Mouse (Mus musculus) forebrain, postnatal 0 days (tissue): Measurements from ENCODE around the gene Slc35g2. TPM values are rescaled to one million over a fixed set of nuclear protein-coding genes. Genes with fewer than 3 reads are reported as not detected.

Experiments used
- ATAC-seq: fragments of 200-750 bp; cut with Nextera tagmentation; 2 replicates; pipeline ENCODE4 v1.8.0; 2017; ENCODE audit warnings: mild to moderate bottlenecking, moderate library complexity
- DNase-seq: peaks from one replicate; pipeline ENCODE4 v3.0.0-alpha.2; 2015
- H3K27ac ChIP-seq: fragments of 300-500 bp; sonication (generic); 2 replicates; pipeline ENCODE4 v1.5.1; 2014; ENCODE audit warnings: low read depth, mild to moderate bottlenecking, antibody characterized with exemption, low read length, moderate library complexity, mixed read lengths
- H3K27me3 ChIP-seq: fragments of 300-500 bp; sonication (generic); 2 replicates; pipeline ENCODE4 v1.6.1; 2014; ENCODE audit warnings: mild to moderate bottlenecking, low read length, mixed read lengths; ENCODE audit not compliant: insufficient read depth
- H3K36me3 ChIP-seq: fragments of 300-500 bp; sonication (generic); 2 replicates; pipeline ENCODE4 v1.6.1; 2014; ENCODE audit warnings: mild to moderate bottlenecking, moderate library complexity; ENCODE audit not compliant: insufficient read depth
- H3K4me1 ChIP-seq: fragments of 300-500 bp; sonication (generic); 2 replicates; pipeline ENCODE4 v1.6.1; 2014; ENCODE audit warnings: antibody characterized with exemption; ENCODE audit not compliant: insufficient read depth
- H3K4me2 ChIP-seq: fragments of 300-500 bp; sonication (generic); 2 replicates; pipeline ENCODE4 v1.6.1; 2014; ENCODE audit warnings: low read depth, mild to moderate bottlenecking, moderate library complexity
- H3K4me3 ChIP-seq: fragments of 300-500 bp; sonication (generic); 2 replicates; pipeline ENCODE4 v1.5.1; 2014; ENCODE audit warnings: low read depth, low read length, mixed read lengths
- H3K9ac ChIP-seq: fragments of 300-500 bp; sonication (generic); 2 replicates; pipeline ENCODE4 v1.6.1; 2014; ENCODE audit warnings: mild to moderate bottlenecking
- H3K9me3 ChIP-seq: fragments of 300-500 bp; sonication (generic); 2 replicates; pipeline ENCODE4 v1.6.1; 2016; ENCODE audit warnings: low read length
- CTCF ChIP-seq: sonication (generic); IDR thresholded peaks from 2 replicates; pipeline ENCODE4 v1.5.1; 2016; ENCODE audit warnings: antibody characterized with exemption, control low read depth, low read depth
- WGBS: fragments of 180-500 bp; shearing (Covaris S2); extraction: QIAGEN DNeasy Blood & Tissue Kit; methylation state at CpG from one replicate; pipeline ENCODE4 v1.1.7; 2014; 5-methylcytosine and 5-hydroxymethylcytosine counted together
- polyA plus RNA-seq: library from polyadenylated mRNA; unstranded; fragments of >200 nt; fragmentation: Nextera tagmentation; extraction: Ambion mirVana; gene quantifications from 2 replicates; pipeline ENCODE4 v1.2.1, GENCODE M21; 2015
- total RNA-seq: library from RNA; depleted of rRNA; stranded (reverse); fragments of >200 nt; gene quantifications from 2 replicates; pipeline ENCODE4 v1.2.3, GENCODE M21; 2014; rRNA removed

Gene Slc35g2
- total RNA-seq: 9.4 and 13.5 TPM in 2 replicates
- polyA plus RNA-seq: 5.6 and 10.5 TPM in 2 replicates

- DNase-seq (peak; percentile 75), ATAC-seq (peak; percentile 92)
- peak within 1 kb of the TSS; percentile 65 for H3K4me2 ChIP-seq
- H3K27me3 ChIP-seq: no peaks in the 10 kb centered on the region; the same call in 1 of the 2 replicates
- no peaks in the 10 kb centered on the region for H3K36me3 ChIP-seq
- peak; percentile 58 for TF ChIP-seq CTCF
- H3K9ac ChIP-seq: peak within 1 kb of the TSS; percentile 61
- H3K4me1 ChIP-seq: peaks cover 3% of the 10 kb centered on the region; the same call in 1 of the 2 replicates
- no peaks in the 10 kb centered on the region for H3K9me3 ChIP-seq
- under 1% methylated on average over 53 of the region's 55 CpGs for WGBS
- peak within 1 kb of the TSS; percentile 45; the same call in 1 of the 2 replicates for H3K27ac ChIP-seq
- H3K4me3 ChIP-seq: peak within 1 kb of the TSS; percentile 66
Measured at GRCm38 (mm10) chr9:100570626-100571233, at the start of gene Slc35g2. Gene Slc35g2, minus strand, starts transcription at chr9:100571090.

DNA sequence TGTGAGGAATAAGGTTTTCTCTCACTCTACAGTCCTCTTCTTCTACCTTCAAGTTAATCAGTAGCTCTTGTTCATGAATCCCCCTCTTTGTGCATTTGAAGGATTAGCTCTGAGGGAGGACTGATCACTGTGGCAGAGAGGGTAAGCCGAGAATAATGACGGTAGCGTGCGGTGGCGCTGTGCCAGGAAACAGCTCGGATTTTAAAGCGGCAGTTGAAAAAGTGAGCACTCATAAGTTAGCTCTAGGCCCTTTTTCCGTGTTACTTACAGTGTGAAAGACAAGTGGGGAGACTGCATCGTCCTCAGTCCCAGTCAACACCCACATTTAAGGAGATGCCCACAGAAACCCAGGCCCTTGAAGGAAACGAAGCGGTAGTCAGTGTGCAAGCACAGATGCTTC is 46.1 kb upstream of the Slc35g2 start:
- DNase-seq (peak; percentile 63), ATAC-seq (peak; percentile 48; the same call in 1 of the 2 replicates)
- Histone ChIP-seq H3K27ac (no peak overlapping the region), H3K4me2 (no peak overlapping the region), H3K9ac (no peak overlapping the region), H3K4me3 (no peak overlapping the region), H3K36me3 (no peaks in the 10 kb centered on the region), H3K4me1 (no peaks in the 10 kb centered on the region), H3K27me3 (no peaks in the 10 kb centered on the region), H3K9me3 (no peaks in the 10 kb centered on the region)
- 7% methylated on average over 11 of the region's 11 CpGs for WGBS
- TF ChIP-seq CTCF: no peak

GRCm38 (mm10) chr9:100613501-100614071 is 42.7 kb upstream of the Slc35g2 start:
- no peak for TF ChIP-seq CTCF
- Histone ChIP-seq H3K27ac (no peak overlapping the region), H3K27me3 (no peaks in the 10 kb centered on the region), H3K9me3 (no peaks in the 10 kb centered on the region), H3K4me1 (no peaks in the 10 kb centered on the region), H3K4me2 (no peak overlapping the region), H3K36me3 (no peaks in the 10 kb centered on the region), H3K4me3 (no peak overlapping the region), H3K9ac (no peak overlapping the region)
- 24% methylated on average over 3 of the region's 3 CpGs for WGBS
- no peak for ATAC-seq
- DNase-seq: no peak

- no peak overlapping the region for H3K4me2 ChIP-seq
- no peaks in the 10 kb centered on the region for H3K9me3 ChIP-seq
- 23% methylated on average over 7 of the region's 7 CpGs for WGBS
- no peaks in the 10 kb centered on the region for H3K4me1 ChIP-seq
- H3K27me3 ChIP-seq: no peaks in the 10 kb centered on the region
- TF ChIP-seq CTCF: no peak
- H3K9ac ChIP-seq: no peak overlapping the region
- ATAC-seq: peak; percentile 59
- no peaks in the 10 kb centered on the region for H3K36me3 ChIP-seq
- peak; percentile 70 for DNase-seq
- no peak overlapping the region for H3K27ac ChIP-seq
- H3K4me3 ChIP-seq: no peak overlapping the region
Measured at GRCm38 (mm10) chr9:100605985-100606554, 35.2 kb upstream of the Slc35g2 start.

- ATAC-seq: no peak
Measured at GRCm38 (mm10) chr9:100605522-100605921, 34.6 kb upstream of the Slc35g2 start.

GRCm38 (mm10) chr9:100603156-100603555 is 32.3 kb upstream of the Slc35g2 start:
- H3K4me1 ChIP-seq: 0 out of 2 replicates have a peak, but pooled peaks cover 9% of the 10 kb centered on the region
- H3K27me3 ChIP-seq: no peaks in the 10 kb centered on the region
- H3K4me3 ChIP-seq: no peak overlapping the region
- DNase-seq (no peak), ATAC-seq (no peak)
- no peaks in the 10 kb centered on the region for H3K36me3 ChIP-seq
- no peak overlapping the region for H3K4me2 ChIP-seq
- H3K9ac ChIP-seq: no peak overlapping the region
- H3K27ac ChIP-seq: no peak overlapping the region
- no peaks in the 10 kb centered on the region for H3K9me3 ChIP-seq
- no peak for TF ChIP-seq CTCF
- 57% methylated on average over 5 of the region's 5 CpGs for WGBS

More at GRCm38 (mm10) chr9:100605522-100605921, 34.6 kb upstream of the Slc35g2 start:
- Histone ChIP-seq H3K36me3 (no peaks in the 10 kb centered on the region), H3K9me3 (no peaks in the 10 kb centered on the region), H3K4me3 (no peak overlapping the region), H3K27me3 (no peaks in the 10 kb centered on the region), H3K9ac (no peak overlapping the region), H3K4me2 (no peak overlapping the region), H3K27ac (no peak overlapping the region), H3K4me1 (no peaks in the 10 kb centered on the region)
- no peak for DNase-seq
- no peak for TF ChIP-seq CTCF
- 92% methylated on average over 1 of the region's 1 CpGs for WGBS

- H3K27me3 ChIP-seq: no peaks in the 10 kb centered on the region
- H3K27ac ChIP-seq: no peak overlapping the region
- H3K4me3 ChIP-seq: no peak overlapping the region
- DNase-seq (no peak), ATAC-seq (no peak)
- no peaks in the 10 kb centered on the region for H3K9me3 ChIP-seq
- H3K9ac ChIP-seq: no peak overlapping the region
- H3K36me3 ChIP-seq: no peaks in the 10 kb centered on the region
- WGBS: 97% methylated on average over 1 of the region's 1 CpGs
- 0 out of 2 replicates have a peak, but pooled peaks cover 9% of the 10 kb centered on the region for H3K4me1 ChIP-seq
- no peak overlapping the region for H3K4me2 ChIP-seq
- TF ChIP-seq CTCF: no peak
Measured at GRCm38 (mm10) chr9:100602130-100602529, 31.2 kb upstream of the Slc35g2 start.
